Mouse (Mus musculus) adrenal gland, postnatal 0 days (tissue): ENCODE data around the gene Gm45716. TPM values are rescaled to one million over a fixed set of nuclear protein-coding genes. Genes with fewer than 3 reads are reported as not detected.

ENCODE experiments used
- polyA plus RNA-seq: library from polyadenylated mRNA; unstranded; fragments of >200 nt; fragmentation: Nextera tagmentation; extraction: Ambion mirVana; gene quantifications from 2 replicates; pipeline ENCODE4 v1.2.1, GENCODE M21; 2015

Gene Gm45716
- 11.2 and 13.2 TPM in 2 replicates for polyA plus RNA-seq

DNA sequence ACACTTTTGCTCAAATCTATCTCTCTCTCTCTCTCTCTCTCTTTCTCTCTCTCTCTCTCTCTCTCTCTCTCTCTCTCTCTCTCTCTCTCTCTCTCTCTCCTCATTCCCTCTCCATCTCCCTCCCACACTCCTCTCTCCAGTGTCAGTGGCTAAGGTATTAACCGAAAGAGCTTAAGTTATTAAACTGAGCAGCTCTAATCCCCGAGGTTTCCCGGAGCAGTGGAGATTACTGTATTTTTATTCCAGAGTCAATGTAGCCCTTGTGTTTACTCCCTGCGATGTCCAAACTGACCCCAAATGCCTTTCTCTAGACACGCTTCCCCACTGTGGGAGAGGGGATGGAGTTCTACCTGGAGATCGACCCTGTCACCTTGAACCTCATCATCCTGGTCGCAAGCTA is at the start of gene Gm45716:
Gene Gm45716, plus strand, starts transcription at position 243 of the 400 bp plus-strand sequence.

DNA sequence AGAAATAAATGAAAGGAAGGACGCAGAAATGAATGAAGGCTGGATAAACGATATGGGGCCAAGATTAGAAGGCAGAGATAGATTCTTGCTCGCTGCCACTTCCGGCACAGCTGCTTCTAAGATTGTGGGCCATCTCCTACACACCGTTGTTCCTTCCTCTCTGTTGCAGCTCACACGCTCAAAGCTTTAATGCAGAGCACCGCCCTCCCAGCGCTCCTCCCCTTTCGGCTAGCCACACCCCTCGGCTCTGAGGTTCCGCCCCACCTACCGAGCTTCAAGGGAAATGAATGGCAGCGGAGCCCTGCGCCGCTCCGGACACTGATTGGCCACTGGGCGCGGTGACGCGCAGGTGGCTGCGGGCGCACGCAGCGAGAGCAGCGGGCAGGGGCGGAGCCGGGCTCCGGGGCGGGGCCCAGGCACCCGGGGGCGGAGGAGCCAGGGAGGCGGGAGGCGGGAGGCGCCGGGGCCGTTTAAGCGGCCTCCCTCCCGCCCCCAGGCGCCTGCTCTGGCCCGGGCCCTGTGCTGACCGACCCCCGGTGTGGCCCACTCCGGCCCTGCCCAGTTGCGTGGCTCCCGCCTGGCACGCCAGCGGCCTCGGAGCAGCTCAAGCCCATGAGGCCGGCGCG is 61.7 kb downstream of the Gm45716 start, which contains the start of gene Mmd:
Gene Mmd, plus strand, starts transcription at position 432 of the 626 bp plus-strand sequence.

Other genes starting within 250 kb of the Gm45716 start
- 6.2 and 6.7 TPM in 2 replicates for gene Pctp, start 184.8 kb upstream of the Gm45716 start, polyA plus RNA-seq
- 11.7 and 18.9 TPM in 2 replicates for gene Tmem100, start 157.3 kb upstream of the Gm45716 start, polyA plus RNA-seq
- gene Mmd, start 61.8 kb downstream of the Gm45716 start, polyA plus RNA-seq, result 27.8 and 34.2 TPM in 2 replicates
- gene Hlf, start 203.2 kb downstream of the Gm45716 start, polyA plus RNA-seq, result 5.2 and 8.0 TPM in 2 replicates